Comparison of ENCODE assay signal across 14 mouse cellular contexts in genomic region chrX:71972686-71973085, GRCm38 (mm10).
DNase-seq lines count a peak whose midpoint lies in the region.
"Had no signal": no experiment of that assay in that cellular context is flagged by ENCODE, and none has a peak within 500 bp of the region (broad histone marks: within the 10 kb centered on the region; RNA-seq: fewer than 3 reads in every experiment).

TSS of gene Fate1 (plus strand) at chrX:71972986.

- peak; percentile 6 for DNase-seq in embryo, embryonic 10 days (ENCODE audit: low spot score)
- DNase-seq in embryo, embryonic 11 days, result no peak
- DNase-seq in embryo, embryonic 10.5 days (ENCODE audit: low spot score), result peak; percentile 3
- DNase-seq in embryo, embryonic 9.5 days (ENCODE audit: extremely low spot score), result no peak
- DNase-seq: adrenal gland, adult 2 months; adrenal gland, adult 8-10 months; adrenal gland, postnatal 10 days; adrenal gland, postnatal 14 days; adrenal gland, postnatal 25 days; adrenal gland, postnatal 36 days; B cell, adult 2 months; cerebellum, adult 11 months; cerebellum, adult 11-12 months; cerebellum, adult 18-20 months had no signal

Comparison
In these comparisons a context has a peak if more than half of its experiments do, and no peak if none do; other contexts are left out.
1. DNase-seq: peak in embryo, embryonic 10 days (single experiment) and embryo, embryonic 10.5 days (single experiment); none in embryo, embryonic 11 days (single experiment) and embryo, embryonic 9.5 days (single experiment).